Mouse (Mus musculus): Measurements from ENCODE around the gene Cbx1. TPM values are rescaled to one million over a fixed set of nuclear protein-coding genes. Genes with fewer than 3 reads are reported as not detected.
A peak's percentile ranks its signal among the peaks of the same experiment; 100 is the strongest.
"Not testable (repeated sequence)": the region's sequence is repeated elsewhere in the genome, so short reads cannot be mapped to it uniquely, and the experiment has no call there.

Gene Cbx1
- total and polyA plus RNA-seq, 3 experiments, result 8.4 to 36.9 (median 34.8) TPM

GRCm38 (mm10) chr11:96843627-96844026 is 54.7 kb downstream of the Cbx1 start:
- no peak overlapping the region for H3K27ac ChIP-seq
- 58% methylated on average over 3 of the region's 3 CpGs for WGBS
- no peaks in the 10 kb centered on the region for H3K27me3 ChIP-seq (ENCODE audit: control insufficient read depth, insufficient read depth, low read length)
- H3K4me3 ChIP-seq, result no peak overlapping the region
- H3K79me2 ChIP-seq (replicated peaks; ENCODE audit: control insufficient read depth, insufficient read depth, low read length), result no peaks in the 10 kb centered on the region
- no peak for DNase-seq
- H3K9ac ChIP-seq (ENCODE audit: low read depth, low read length), result no peak overlapping the region
- H3K36me3 ChIP-seq (ENCODE audit: control insufficient read depth, insufficient read depth, low read length), result no peaks in the 10 kb centered on the region
- intact Hi-C loops (cut with DNase I), result no loop called here
- TF ChIP-seq EP300 (IDR thresholded peaks at IDR 0.05; ENCODE audit: insufficient read depth, low read depth, low read length) (no peak), CTCF (IDR thresholded peaks at IDR 0.05) (no peak), POLR2A (IDR thresholded peaks at IDR 0.05; ENCODE audit: insufficient read depth, low read depth, low read length) (no peak)
- no peaks in the 10 kb centered on the region for H3K4me1 ChIP-seq (ENCODE audit: control insufficient read depth, insufficient read depth, low read length)

GRCm38 (mm10) chr11:96847240-96847639 is 58.3 kb downstream of the Cbx1 start:
- H3K4me3 ChIP-seq, result no peak overlapping the region

GRCm38 (mm10) chr11:96848694-96849093 is 59.8 kb downstream of the Cbx1 start:
- H3K4me1 ChIP-seq (ENCODE audit: control insufficient read depth, insufficient read depth, low read length), result peaks cover 2% of the 10 kb centered on the region; the same call in 1 of the 2 replicates
- TF ChIP-seq EP300 (IDR thresholded peaks at IDR 0.05; ENCODE audit: insufficient read depth, low read depth, low read length), result no peak
- no peak for TF ChIP-seq CTCF (IDR thresholded peaks at IDR 0.05)
- TF ChIP-seq POLR2A (IDR thresholded peaks at IDR 0.05; ENCODE audit: insufficient read depth, low read depth, low read length), result no peak
- DNase-seq, result no peak
- H3K9ac ChIP-seq (ENCODE audit: low read depth, low read length), result no peak overlapping the region
- 75% methylated on average over 9 of the region's 9 CpGs for WGBS
- no peaks in the 10 kb centered on the region for H3K79me2 ChIP-seq (replicated peaks; ENCODE audit: control insufficient read depth, insufficient read depth, low read length)
- intact Hi-C loops (cut with DNase I), result no loop called here
- H3K27ac ChIP-seq, result no peak overlapping the region
- H3K27me3 ChIP-seq (ENCODE audit: control insufficient read depth, insufficient read depth, low read length), result no peaks in the 10 kb centered on the region
- H3K36me3 ChIP-seq (ENCODE audit: control insufficient read depth, insufficient read depth, low read length), result no peaks in the 10 kb centered on the region
- H3K4me3 ChIP-seq, result no peak overlapping the region

More at GRCm38 (mm10) chr11:96847240-96847639, 58.3 kb downstream of the Cbx1 start:
- no peaks in the 10 kb centered on the region for H3K27me3 ChIP-seq (ENCODE audit: control insufficient read depth, insufficient read depth, low read length)
- WGBS, result 59% methylated on average over 3 of the region's 3 CpGs
- peaks cover 2% of the 10 kb centered on the region; the same call in 1 of the 2 replicates for H3K4me1 ChIP-seq (ENCODE audit: control insufficient read depth, insufficient read depth, low read length)
- no peaks in the 10 kb centered on the region for H3K36me3 ChIP-seq (ENCODE audit: control insufficient read depth, insufficient read depth, low read length)
- no peak for DNase-seq
- intact Hi-C loops (cut with DNase I), result no loop called here
- H3K27ac ChIP-seq, result no peak overlapping the region
- no peak overlapping the region for H3K9ac ChIP-seq (ENCODE audit: low read depth, low read length)
- TF ChIP-seq CTCF (IDR thresholded peaks at IDR 0.05) (no peak), EP300 (IDR thresholded peaks at IDR 0.05; ENCODE audit: insufficient read depth, low read depth, low read length) (no peak), POLR2A (IDR thresholded peaks at IDR 0.05; ENCODE audit: insufficient read depth, low read depth, low read length) (no peak)
- H3K79me2 ChIP-seq (replicated peaks; ENCODE audit: control insufficient read depth, insufficient read depth, low read length), result no peaks in the 10 kb centered on the region

- TF ChIP-seq CTCF (IDR thresholded peaks at IDR 0.05), result peak; percentile 17; the same call in 1 of the 2 replicates
- Histone ChIP-seq H3K27ac (peak overlapping the region; percentile 79), H3K9ac (ENCODE audit: low read depth, low read length) (peak overlapping the region; percentile 97), H3K4me3 (peak overlapping the region; percentile 89)
- H3K4me1 ChIP-seq (ENCODE audit: control insufficient read depth, insufficient read depth, low read length); DNase-seq; H3K36me3 ChIP-seq (ENCODE audit: control insufficient read depth, insufficient read depth, low read length); H3K27me3 ChIP-seq (ENCODE audit: control insufficient read depth, insufficient read depth, low read length); H3K79me2 ChIP-seq (replicated peaks; ENCODE audit: control insufficient read depth, insufficient read depth, low read length); intact Hi-C loops (cut with DNase I): not testable (repeated sequence)
- 56% methylated on average over 5 of the region's 5 CpGs for WGBS
These were observed 60.2 kb downstream of the Cbx1 start for GRCm38 (mm10) chr11:96849145-96849544.

GRCm38 (mm10) chr11:96849681-96850467 is 60.9 kb downstream of the Cbx1 start, which contains the start of gene Copz2:
Copz2 (plus strand) TSS chr11:96849870.
- H3K27me3 ChIP-seq (ENCODE audit: control insufficient read depth, insufficient read depth, low read length), result no peaks in the 10 kb centered on the region
- TF ChIP-seq POLR2A (IDR thresholded peaks at IDR 0.05; ENCODE audit: insufficient read depth, low read depth, low read length) (peak; percentile 70), CTCF (IDR thresholded peaks at IDR 0.05) (no peak), EP300 (IDR thresholded peaks at IDR 0.05; ENCODE audit: insufficient read depth, low read depth, low read length) (no peak)
- H3K27ac ChIP-seq, result peak within 1 kb of the TSS; percentile 79
- peak within 1 kb of the TSS; percentile 97 for H3K9ac ChIP-seq (ENCODE audit: low read depth, low read length)
- peak; percentile 77 to 82 for DNase-seq
- H3K79me2 ChIP-seq (replicated peaks; ENCODE audit: control insufficient read depth, insufficient read depth, low read length), result no peaks in the 10 kb centered on the region
- peak within 1 kb of the TSS; percentile 89 for H3K4me3 ChIP-seq
- H3K36me3 ChIP-seq (ENCODE audit: control insufficient read depth, insufficient read depth, low read length), result no peaks in the 10 kb centered on the region
- 1% methylated on average over 58 of the region's 60 CpGs for WGBS
- intact Hi-C loops (cut with DNase I), result no loop called here
- peaks cover 2% of the 10 kb centered on the region; the same call in 1 of the 2 replicates for H3K4me1 ChIP-seq (ENCODE audit: control insufficient read depth, insufficient read depth, low read length)

GRCm38 (mm10) chr11:96857446-96857845 is 68.5 kb downstream of the Cbx1 start:
- Histone ChIP-seq H3K27ac (no peak overlapping the region), H3K4me1 (ENCODE audit: control insufficient read depth, insufficient read depth, low read length) (peaks cover 9% of the 10 kb centered on the region), H3K4me3 (no peak overlapping the region), H3K79me2 (replicated peaks; ENCODE audit: control insufficient read depth, insufficient read depth, low read length) (no peaks in the 10 kb centered on the region), H3K9ac (ENCODE audit: low read depth, low read length) (no peak overlapping the region), H3K27me3 (ENCODE audit: control insufficient read depth, insufficient read depth, low read length) (no peaks in the 10 kb centered on the region), H3K36me3 (ENCODE audit: control insufficient read depth, insufficient read depth, low read length) (no peaks in the 10 kb centered on the region)
- no peak for DNase-seq
- WGBS, result 93% methylated on average over 5 of the region's 5 CpGs
- intact Hi-C loops (cut with DNase I), result no loop called here
- no peak for TF ChIP-seq EP300 (IDR thresholded peaks at IDR 0.05; ENCODE audit: insufficient read depth, low read depth, low read length)
- no peak for TF ChIP-seq CTCF (IDR thresholded peaks at IDR 0.05)
- TF ChIP-seq POLR2A (IDR thresholded peaks at IDR 0.05; ENCODE audit: insufficient read depth, low read depth, low read length), result no peak

Small RNA genes within 50 kb of the gene (microRNA-seq; reads per million reads assigned to microRNA genes)
- 107 to 236 reads per million in 2 experiments for gene Mir152

Other genes starting within 250 kb of the Cbx1 start
- gene Snx11, start 11.6 kb upstream of the Cbx1 start, total RNA-seq (2021), result 10 to 100 TPM; 11.6 to 12.5 TPM
- gene Snx11, start 11.6 kb upstream of the Cbx1 start, polyA plus RNA-seq (2012; rRNA removed), result 11.1 and 16.2 TPM in 2 replicates
- gene Nfe2l1, start 40.8 kb downstream of the Cbx1 start, total RNA-seq (2021), result 100 to 1,000 TPM; 395 to 436 TPM
- 397 and 529 TPM in 2 replicates for gene Nfe2l1, start 40.8 kb downstream of the Cbx1 start, polyA plus RNA-seq (2012; rRNA removed)
- gene Copz2, start 60.7 kb downstream of the Cbx1 start, total RNA-seq (2021), result 10 to 100 TPM; 35.0 to 36.9 TPM
- 55.0 and 76.6 TPM in 2 replicates for gene Copz2, start 60.7 kb downstream of the Cbx1 start, polyA plus RNA-seq (2012; rRNA removed)
- 10 to 100 TPM; 17.4 to 25.2 TPM for gene Cdk5rap3, start 127.4 kb downstream of the Cbx1 start, total RNA-seq (2021)
- gene Cdk5rap3, start 127.4 kb downstream of the Cbx1 start, polyA plus RNA-seq (2012; rRNA removed), result 13.8 and 17.5 TPM in 2 replicates
- 1 to 10 TPM in 1 of 2 experiments, under 1 TPM in 1; 0.93 to 2.1 TPM for gene Prr15l, start 139.0 kb downstream of the Cbx1 start, total RNA-seq (2021)
- 0.70 and 2.5 TPM in 2 replicates for gene Prr15l, start 139.0 kb downstream of the Cbx1 start, polyA plus RNA-seq (2012; rRNA removed)
- gene Pnpo, start 154.9 kb downstream of the Cbx1 start, total RNA-seq (2021), result 10 to 100 TPM; 12.9 to 13.0 TPM
- gene Pnpo, start 154.9 kb downstream of the Cbx1 start, polyA plus RNA-seq (2012; rRNA removed), result 21.3 and 22.0 TPM in 2 replicates
- 10 to 100 TPM; 10.4 to 12.4 TPM for gene Sp2, start 193.8 kb downstream of the Cbx1 start, total RNA-seq (2021)
- gene Sp2, start 193.8 kb downstream of the Cbx1 start, polyA plus RNA-seq (2012; rRNA removed), result 10.3 and 12.3 TPM in 2 replicates
- under 1 TPM; 0.11 to 0.21 TPM for gene Sp6, start 224.3 kb downstream of the Cbx1 start, total RNA-seq (2021)
- gene Sp6, start 224.3 kb downstream of the Cbx1 start, polyA plus RNA-seq (2012; rRNA removed), result 0.21 and 0.23 TPM in 2 replicates
- 10 to 100 TPM; 12.6 TPM for gene Scrn2, start 240.8 kb downstream of the Cbx1 start, total RNA-seq (2021)
- 13.0 and 16.3 TPM in 2 replicates for gene Scrn2, start 240.8 kb downstream of the Cbx1 start, polyA plus RNA-seq (2012; rRNA removed)